Mouse (Mus musculus) forebrain, embryonic 14.5 days (tissue): ENCODE measurements around the gene Acaca. TPM values are rescaled to one million over a fixed set of nuclear protein-coding genes. Genes with fewer than 3 reads are reported as not detected.

Experiments
- ATAC-seq: fragments of 200-750 bp; cut with Nextera tagmentation; 2 replicates; pipeline ENCODE4 v1.8.0; 2017; ENCODE audit warnings: mild to moderate bottlenecking, moderate library complexity
- DNase-seq: peaks from one replicate; pipeline ENCODE4 v3.0.0-alpha.2; 2015; ENCODE audit warnings: low spot score
- H3K27ac ChIP-seq: fragments of 300-500 bp; sonication (generic); 2 replicates; pipeline ENCODE4 v1.5.1; 2014; ENCODE audit warnings: low read depth, mild to moderate bottlenecking, control low read depth, low read length, moderate library complexity
- H3K27me3 ChIP-seq: fragments of 300-500 bp; sonication (generic); replicated peaks from 2 replicates; pipeline ENCODE4 v1.6.1; 2014; ENCODE audit warnings: low read length, control low read depth, mixed read lengths; ENCODE audit not compliant: control insufficient read depth, insufficient read depth
- H3K36me3 ChIP-seq: fragments of 300-500 bp; sonication (generic); 2 replicates; pipeline ENCODE4 v1.6.1; 2014; ENCODE audit warnings: low read length, control low read depth; ENCODE audit not compliant: control insufficient read depth, insufficient read depth
- H3K4me1 ChIP-seq: fragments of 300-500 bp; sonication (generic); 2 replicates; pipeline ENCODE4 v1.6.1; 2014; ENCODE audit warnings: antibody characterized with exemption, low read length, control low read depth; ENCODE audit not compliant: control insufficient read depth, insufficient read depth
- H3K4me2 ChIP-seq: fragments of 300-500 bp; sonication (generic); 2 replicates; pipeline ENCODE4 v1.6.1; 2014; ENCODE audit warnings: mild to moderate bottlenecking, control low read depth, low read length
- H3K4me3 ChIP-seq: fragments of 300-500 bp; sonication (generic); 2 replicates; pipeline ENCODE4 v1.5.1; 2014; ENCODE audit warnings: low read depth, low read length, control low read depth
- H3K9ac ChIP-seq: fragments of 300-500 bp; sonication (generic); 2 replicates; pipeline ENCODE4 v1.6.1; 2014; ENCODE audit warnings: mild to moderate bottlenecking, low read length, control low read depth, moderate library complexity
- H3K9me3 ChIP-seq: fragments of 300-500 bp; sonication (generic); replicated peaks from 2 replicates; pipeline ENCODE4 v1.6.1; 2016; ENCODE audit warnings: low read length, control low read depth, mixed read lengths; ENCODE audit not compliant: control insufficient read depth
- WGBS: fragments of 180-500 bp; shearing (Covaris S2); extraction: QIAGEN DNeasy Blood & Tissue Kit; methylation state at CpG from one replicate; pipeline ENCODE4 v1.1.7; 2014; 5-methylcytosine and 5-hydroxymethylcytosine counted together
- polyA plus RNA-seq: library from polyadenylated mRNA; unstranded; fragments of >200 nt; fragmentation: Nextera tagmentation; extraction: Ambion mirVana; gene quantifications from 2 replicates; pipeline ENCODE4 v1.2.1, GENCODE M21; 2014

The Acaca gene
- polyA plus RNA-seq, 1 experiment from 2014 or later: 24.3 TPM

DNA sequence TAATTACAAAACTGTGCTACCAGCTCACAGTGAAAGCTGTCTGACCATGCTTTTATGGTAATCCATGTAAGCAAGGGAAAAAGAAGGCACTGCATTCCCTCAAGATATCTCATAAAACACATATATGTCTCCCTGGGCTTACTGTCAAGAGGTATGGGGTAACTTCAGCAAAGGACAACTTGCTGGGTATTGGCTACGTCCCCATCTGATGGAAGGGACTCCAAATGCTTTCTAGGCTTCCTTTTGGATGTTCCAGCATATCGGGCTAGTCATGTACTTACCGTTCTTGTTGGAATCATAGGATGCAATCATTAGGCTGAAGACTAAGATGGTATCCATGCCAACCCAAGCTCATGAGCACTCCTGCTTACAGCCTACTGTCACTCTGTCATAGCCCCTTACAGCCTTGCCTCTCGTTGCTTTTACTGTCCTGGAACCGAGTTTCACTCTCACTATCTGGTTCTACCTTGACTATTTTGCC, 37.6 kb downstream of the Acaca start, which contains the start of gene Gm11437:
Gm11437 (minus strand) TSS at position 431 of the 481 bp plus-strand sequence.
- Histone ChIP-seq H3K9me3 (no peaks in the 10 kb centered on the region), H3K9ac (no peak within 1 kb of the TSS), H3K36me3 (no peaks in the 10 kb centered on the region), H3K27ac (no peak within 1 kb of the TSS), H3K27me3 (no peaks in the 10 kb centered on the region), H3K4me2 (no peak within 1 kb of the TSS), H3K4me1 (no peaks in the 10 kb centered on the region), H3K4me3 (no peak within 1 kb of the TSS)
- DNase-seq (no peak), ATAC-seq (no peak)
- 81% methylated on average over 5 of the region's 5 CpGs for WGBS

DNA sequence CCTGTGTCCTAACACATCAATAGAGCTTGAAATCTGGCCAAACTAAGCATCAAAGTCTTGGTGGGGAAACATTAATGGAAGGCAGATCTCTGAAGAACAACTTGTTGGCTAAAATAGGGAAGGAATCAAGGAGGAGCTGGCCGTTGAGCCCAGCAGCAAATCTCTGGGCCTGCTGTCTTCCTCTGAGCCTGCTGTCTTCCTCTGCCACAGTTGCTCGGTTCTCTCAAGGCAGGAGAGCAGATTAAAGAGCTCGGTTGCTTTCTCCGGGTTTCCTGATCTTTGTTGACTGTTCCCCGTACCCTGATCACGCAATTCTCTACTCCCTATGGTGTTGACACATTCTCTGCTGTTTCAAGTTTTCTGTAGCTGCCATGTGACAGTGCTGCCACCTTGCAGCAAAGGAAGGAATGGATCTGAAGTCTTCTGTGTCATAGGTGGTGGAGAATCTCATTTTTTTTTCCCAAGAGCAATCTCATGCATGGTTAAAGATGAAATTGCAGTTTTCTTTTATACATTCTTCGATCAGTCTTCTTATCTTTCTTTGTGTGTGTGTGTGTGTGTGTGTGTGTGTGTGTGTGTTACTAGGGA, 39.3 kb downstream of the Acaca start:
- ATAC-seq: no peak
- no peaks in the 10 kb centered on the region for H3K36me3 ChIP-seq
- no peaks in the 10 kb centered on the region for H3K9me3 ChIP-seq
- H3K27ac ChIP-seq: no peak overlapping the region
- H3K4me3 ChIP-seq: no peak overlapping the region
- no peak overlapping the region for H3K9ac ChIP-seq
- no peaks in the 10 kb centered on the region for H3K4me1 ChIP-seq
- 25% methylated on average over 7 of the region's 7 CpGs for WGBS
- no peak overlapping the region for H3K4me2 ChIP-seq
- no peaks in the 10 kb centered on the region for H3K27me3 ChIP-seq
- peak; percentile 50 for DNase-seq

DNA sequence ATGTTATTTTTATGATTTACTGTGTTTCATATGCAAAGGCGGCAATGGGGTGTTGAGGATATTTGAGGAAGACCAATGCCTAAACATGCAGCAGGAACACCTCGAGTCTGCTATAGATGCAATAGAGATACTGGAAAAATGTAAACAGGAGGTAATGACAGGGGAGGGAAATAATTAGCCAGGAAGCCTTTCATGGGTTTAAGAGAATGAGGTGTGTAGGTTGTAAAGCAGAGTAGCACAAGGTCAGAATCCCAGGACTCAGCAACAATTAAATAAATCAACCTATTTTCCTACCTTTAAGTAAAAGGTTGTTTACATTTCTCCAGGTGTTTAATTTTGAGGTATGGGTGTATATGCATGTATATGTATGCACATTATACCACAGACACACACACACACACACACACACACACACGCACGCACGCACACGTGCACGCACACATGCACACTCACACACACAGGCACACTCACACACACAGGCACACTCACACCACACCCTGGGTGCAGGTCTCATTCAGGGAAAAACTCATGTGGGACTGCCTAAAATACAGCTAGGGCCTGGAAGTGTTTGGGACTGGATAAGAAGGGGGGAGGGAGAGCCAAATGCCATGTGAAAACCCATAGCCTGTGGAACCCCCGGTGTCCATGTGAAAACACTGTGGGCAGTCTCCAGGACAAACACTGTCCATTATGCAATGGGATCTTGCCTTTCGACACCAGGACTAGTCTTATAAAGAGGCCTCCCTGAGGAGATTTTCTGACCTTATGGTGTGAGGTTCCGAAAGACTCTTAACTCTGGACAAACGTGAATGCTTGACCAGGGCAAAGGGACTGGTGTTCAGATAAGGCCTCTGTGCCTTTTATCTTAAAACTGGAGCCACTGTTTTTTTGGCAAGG, 43.3 kb downstream of the Acaca start:
- Histone ChIP-seq H3K4me2 (no peak overlapping the region), H3K4me3 (no peak overlapping the region), H3K36me3 (no peaks in the 10 kb centered on the region), H3K27me3 (no peaks in the 10 kb centered on the region), H3K27ac (no peak overlapping the region), H3K9me3 (no peaks in the 10 kb centered on the region), H3K4me1 (no peaks in the 10 kb centered on the region), H3K9ac (no peak overlapping the region)
- DNase-seq: no peak
- no peak for ATAC-seq
- 62% methylated on average over 11 of the region's 11 CpGs for WGBS

DNA sequence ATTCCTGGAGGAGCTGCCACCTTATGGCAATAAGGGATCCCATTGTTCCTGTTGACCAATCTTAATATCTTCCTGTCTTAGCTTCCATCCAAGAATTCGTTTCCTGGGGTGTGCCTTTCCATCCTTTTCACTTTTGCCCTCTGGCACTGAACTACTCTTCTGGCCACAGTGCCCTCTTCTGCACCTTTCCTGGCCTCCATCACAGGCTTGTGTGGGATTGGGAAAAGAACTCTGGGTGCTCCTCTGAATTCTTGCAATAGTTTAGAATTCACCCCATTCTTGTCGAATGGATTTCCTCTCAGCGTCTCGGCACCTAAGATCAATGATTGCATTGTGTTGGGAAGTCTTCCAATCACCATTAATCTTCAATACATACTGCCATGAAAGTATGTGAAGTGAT, 49.1 kb downstream of the Acaca start:
- H3K27me3 ChIP-seq: no peaks in the 10 kb centered on the region
- WGBS: 54% methylated on average over 4 of the region's 4 CpGs
- no peak overlapping the region for H3K27ac ChIP-seq
- no peaks in the 10 kb centered on the region for H3K9me3 ChIP-seq
- H3K36me3 ChIP-seq: no peaks in the 10 kb centered on the region
- H3K4me3 ChIP-seq: no peak overlapping the region
- peaks cover 14% of the 10 kb centered on the region for H3K4me1 ChIP-seq
- H3K4me2 ChIP-seq: peak overlapping the region; percentile 82
- no peak for DNase-seq
- no peak overlapping the region for H3K9ac ChIP-seq
- ATAC-seq: no peak

DNA sequence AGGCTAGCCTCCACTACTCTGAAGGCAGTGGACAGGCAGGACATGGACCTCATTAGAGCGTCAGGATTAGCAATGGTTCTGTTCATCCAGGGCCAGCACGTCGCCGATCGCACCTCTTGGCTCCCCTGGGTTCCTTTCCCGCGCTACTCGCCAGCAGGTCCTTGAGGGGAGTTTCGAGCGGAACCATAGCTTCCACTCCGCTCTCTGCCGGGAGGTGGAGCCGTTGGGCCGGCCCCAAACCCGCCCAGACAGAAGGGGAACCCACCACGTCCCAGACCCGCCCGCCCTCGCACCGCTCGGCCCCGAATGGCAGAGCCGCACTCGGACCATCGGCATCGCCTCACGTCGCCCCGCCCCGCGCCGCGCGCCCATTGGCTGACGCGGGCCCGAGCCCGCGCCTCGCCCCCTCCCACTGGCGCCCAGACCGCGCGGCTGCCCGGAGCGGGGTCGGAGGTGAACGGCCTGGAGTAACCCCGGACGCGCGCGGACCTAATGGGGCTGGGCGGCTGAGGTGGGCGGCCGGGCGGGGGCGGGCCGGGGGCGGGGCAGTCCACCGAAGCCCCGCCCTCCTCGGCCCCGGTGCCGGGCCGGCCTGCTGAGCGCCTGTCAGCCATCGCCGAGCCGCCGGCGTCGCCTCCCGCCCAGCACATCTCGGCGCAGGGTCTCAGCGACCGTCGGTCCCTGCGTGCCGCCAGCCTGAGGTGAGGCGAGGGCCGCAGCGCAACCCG, 49.9 kb downstream of the Acaca start:
- Histone ChIP-seq H3K4me3 (peak overlapping the region; percentile 67), H3K36me3 (no peaks in the 10 kb centered on the region), H3K4me1 (peaks cover 14% of the 10 kb centered on the region), H3K4me2 (peak overlapping the region; percentile 82), H3K27ac (peak overlapping the region; percentile 88), H3K9me3 (no peaks in the 10 kb centered on the region), H3K9ac (peak overlapping the region; percentile 82), H3K27me3 (no peaks in the 10 kb centered on the region)
- DNase-seq (peak; percentile 94), ATAC-seq (peak; percentile 97)
- under 1% methylated on average over 70 of the region's 85 CpGs for WGBS

DNA sequence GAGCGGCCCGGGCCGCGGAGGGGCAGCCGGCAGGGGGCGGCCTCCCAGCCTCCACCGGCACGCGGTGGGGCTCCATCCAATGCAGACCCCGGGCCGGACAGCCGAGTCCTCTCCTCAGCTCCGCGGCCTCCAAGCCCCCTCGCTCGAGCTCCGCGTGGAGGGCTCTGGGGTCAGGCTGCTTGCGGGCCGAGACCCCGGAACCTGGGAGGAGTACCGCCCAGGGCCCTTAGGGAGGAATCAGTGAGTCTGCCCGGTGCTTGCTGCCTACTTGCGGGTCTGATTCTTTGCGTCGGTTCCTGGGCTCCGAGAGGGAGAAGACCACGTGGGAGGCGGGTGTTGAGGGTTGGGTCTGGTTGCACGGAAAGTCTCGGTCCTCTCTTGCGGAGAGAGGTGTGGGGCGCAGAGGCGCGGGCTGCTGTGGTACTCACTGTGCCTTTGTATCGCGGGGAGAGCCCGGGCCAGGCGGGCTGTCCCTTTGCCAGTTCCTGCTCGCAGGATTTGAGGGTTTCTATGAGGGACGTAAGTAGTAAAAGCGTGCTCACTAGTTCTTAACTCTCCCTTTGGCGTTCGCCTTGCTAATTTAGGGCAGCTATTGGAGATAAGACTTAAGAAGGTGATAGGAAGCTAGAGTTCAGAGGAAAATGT, 50.6 kb downstream of the Acaca start:
- WGBS: under 1% methylated on average over 42 of the region's 44 CpGs
- peaks cover 14% of the 10 kb centered on the region for H3K4me1 ChIP-seq
- peak; percentile 60 for ATAC-seq
- peak overlapping the region; percentile 82 for H3K4me2 ChIP-seq
- H3K9ac ChIP-seq: peak overlapping the region; percentile 82
- H3K27ac ChIP-seq: peak overlapping the region; percentile 88
- H3K27me3 ChIP-seq: no peaks in the 10 kb centered on the region
- H3K36me3 ChIP-seq: no peaks in the 10 kb centered on the region
- H3K4me3 ChIP-seq: peak overlapping the region; percentile 67
- H3K9me3 ChIP-seq: no peaks in the 10 kb centered on the region
- DNase-seq: peak; percentile 82

DNA sequence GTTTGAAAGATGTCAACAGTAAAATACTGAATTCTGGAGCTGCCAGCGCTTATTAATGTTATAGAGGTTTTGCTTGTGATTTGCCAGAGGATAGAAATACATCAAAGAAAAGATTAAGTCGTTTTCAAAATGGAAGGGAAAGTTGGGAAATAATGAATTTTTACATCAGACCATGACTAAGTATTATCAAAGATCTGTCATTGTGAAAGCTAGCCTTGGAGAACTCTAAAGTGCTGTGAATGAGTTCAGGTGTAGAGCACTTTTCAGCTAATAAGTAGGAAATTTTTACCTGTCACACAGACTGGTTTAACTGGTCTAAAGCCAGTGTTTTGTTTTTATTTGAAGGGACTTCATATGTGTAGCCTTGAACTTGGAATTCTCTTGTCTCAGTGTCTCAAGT, 51.8 kb downstream of the Acaca start:
- DNase-seq (no peak), ATAC-seq (no peak)
- H3K9ac ChIP-seq: peak overlapping the region; percentile 82; the same call in 1 of the 2 replicates
- 64% methylated on average over 2 of the region's 2 CpGs for WGBS
- peak overlapping the region; percentile 67; the same call in 1 of the 2 replicates for H3K4me3 ChIP-seq
- no peak overlapping the region for H3K27ac ChIP-seq
- H3K4me2 ChIP-seq: peak overlapping the region; percentile 82
- no peaks in the 10 kb centered on the region for H3K36me3 ChIP-seq
- no peaks in the 10 kb centered on the region for H3K9me3 ChIP-seq
- H3K4me1 ChIP-seq: peaks cover 14% of the 10 kb centered on the region
- H3K27me3 ChIP-seq: no peaks in the 10 kb centered on the region

DNA sequence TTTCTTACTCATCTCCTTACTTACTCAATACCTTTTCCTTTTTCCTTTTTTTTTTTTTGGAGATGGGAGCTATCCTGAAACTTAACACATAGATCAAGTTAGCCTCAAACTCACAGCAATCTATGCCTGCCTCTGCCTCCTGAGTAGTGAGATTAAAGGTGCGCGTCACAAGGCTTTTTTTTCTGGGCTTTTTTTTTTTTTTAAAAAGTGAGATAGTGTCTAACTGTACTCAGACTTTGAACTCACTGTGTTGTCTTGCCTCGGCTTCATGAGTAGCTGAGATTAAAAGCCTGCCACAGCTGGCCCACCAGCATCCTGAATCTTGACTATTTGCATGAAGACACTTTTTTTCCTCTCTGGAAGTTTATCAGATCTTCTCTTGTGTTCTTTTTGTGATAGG, 59.1 kb downstream of the Acaca start:
- no peak overlapping the region for H3K4me2 ChIP-seq
- H3K4me3 ChIP-seq: no peak overlapping the region
- WGBS: 93% methylated on average over 3 of the region's 3 CpGs
- no peaks in the 10 kb centered on the region for H3K27me3 ChIP-seq
- H3K9ac ChIP-seq: no peak overlapping the region
- DNase-seq: no peak
- no peaks in the 10 kb centered on the region for H3K4me1 ChIP-seq
- no peak for ATAC-seq
- H3K9me3 ChIP-seq: no peaks in the 10 kb centered on the region
- no peaks in the 10 kb centered on the region for H3K36me3 ChIP-seq
- no peak overlapping the region for H3K27ac ChIP-seq
